Mouse (Mus musculus): ENCODE measurements around the gene Jtb. TPM values are rescaled to one million over a fixed set of nuclear protein-coding genes. Genes with fewer than 3 reads are reported as not detected.

Jtb gene
- 106 and 118 TPM in 2 replicates for polyA plus RNA-seq (2012; rRNA removed)

DNA sequence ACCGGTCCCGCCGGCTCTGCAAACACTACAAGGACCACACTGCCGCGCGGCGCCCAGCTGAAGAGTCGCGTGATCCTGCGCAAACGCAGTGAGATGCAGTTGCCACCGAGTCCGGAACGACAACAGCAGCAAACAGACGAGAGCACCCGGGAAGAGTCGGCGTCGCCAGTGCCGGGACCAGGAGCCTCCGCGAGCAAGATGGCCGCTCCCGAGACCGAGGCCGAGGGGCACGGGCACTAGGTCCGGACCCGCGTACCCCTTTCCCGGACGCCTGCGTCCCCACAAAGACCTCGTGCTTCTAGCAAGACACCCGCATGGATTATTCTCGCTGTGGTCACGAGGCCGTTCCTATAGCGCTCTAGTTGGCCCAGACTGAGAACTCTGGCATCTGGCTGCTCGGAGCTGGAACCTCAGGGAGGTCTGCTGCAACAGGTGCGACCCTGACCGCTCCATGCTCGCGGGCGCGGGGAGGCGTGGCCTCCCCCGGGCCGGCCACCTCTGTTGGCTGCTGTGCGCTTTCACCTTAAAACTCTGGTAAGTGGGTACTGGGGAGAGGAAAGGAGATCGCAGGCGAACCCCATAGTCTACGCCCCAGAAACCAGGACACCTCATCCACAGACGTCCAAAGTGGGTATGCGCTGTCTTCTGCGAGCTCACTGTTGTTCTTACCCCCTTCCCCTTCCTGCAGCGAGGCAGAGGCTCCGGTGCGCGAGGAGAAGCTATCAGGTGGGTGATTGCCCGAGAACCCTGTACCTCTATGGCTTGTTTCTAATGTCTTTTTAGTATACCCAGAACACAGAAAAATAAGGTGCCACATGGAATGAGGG, at the start of gene Jtb:
Gene Jtb, plus strand, starts transcription at position 91 of the 827 bp plus-strand sequence.

DNA sequence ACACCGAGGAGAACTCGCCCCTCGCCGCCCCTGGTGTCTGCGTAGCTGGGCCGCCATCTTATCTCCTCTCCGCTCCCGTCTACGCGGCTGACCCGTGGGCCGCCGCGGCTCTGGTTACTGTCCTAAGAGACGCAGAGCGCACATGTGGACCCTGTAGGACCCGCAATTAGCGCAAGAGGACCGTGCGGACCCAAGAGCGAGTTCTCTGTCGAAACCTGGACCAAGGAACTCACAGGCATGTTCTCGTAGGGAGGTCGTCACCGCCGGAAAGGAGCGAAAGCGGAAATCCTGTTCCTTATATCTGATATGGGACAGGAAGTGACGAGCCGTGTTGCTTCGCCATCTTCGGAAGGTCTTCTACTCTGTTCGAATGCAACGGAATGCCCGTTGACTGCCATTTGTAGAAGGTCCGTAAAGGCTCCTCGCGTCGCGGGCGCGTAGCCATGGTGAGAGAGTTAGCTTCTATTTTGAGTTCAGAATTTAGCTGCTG, 18.0 kb upstream of the Jtb start, which contains the start of the genes Rps27 and Rab13:
Gene Rps27, minus strand, starts transcription at position 275 of the 490 bp plus-strand sequence.
Gene Rab13, plus strand, starts transcription at position 319 of the 490 bp plus-strand sequence.

DNA sequence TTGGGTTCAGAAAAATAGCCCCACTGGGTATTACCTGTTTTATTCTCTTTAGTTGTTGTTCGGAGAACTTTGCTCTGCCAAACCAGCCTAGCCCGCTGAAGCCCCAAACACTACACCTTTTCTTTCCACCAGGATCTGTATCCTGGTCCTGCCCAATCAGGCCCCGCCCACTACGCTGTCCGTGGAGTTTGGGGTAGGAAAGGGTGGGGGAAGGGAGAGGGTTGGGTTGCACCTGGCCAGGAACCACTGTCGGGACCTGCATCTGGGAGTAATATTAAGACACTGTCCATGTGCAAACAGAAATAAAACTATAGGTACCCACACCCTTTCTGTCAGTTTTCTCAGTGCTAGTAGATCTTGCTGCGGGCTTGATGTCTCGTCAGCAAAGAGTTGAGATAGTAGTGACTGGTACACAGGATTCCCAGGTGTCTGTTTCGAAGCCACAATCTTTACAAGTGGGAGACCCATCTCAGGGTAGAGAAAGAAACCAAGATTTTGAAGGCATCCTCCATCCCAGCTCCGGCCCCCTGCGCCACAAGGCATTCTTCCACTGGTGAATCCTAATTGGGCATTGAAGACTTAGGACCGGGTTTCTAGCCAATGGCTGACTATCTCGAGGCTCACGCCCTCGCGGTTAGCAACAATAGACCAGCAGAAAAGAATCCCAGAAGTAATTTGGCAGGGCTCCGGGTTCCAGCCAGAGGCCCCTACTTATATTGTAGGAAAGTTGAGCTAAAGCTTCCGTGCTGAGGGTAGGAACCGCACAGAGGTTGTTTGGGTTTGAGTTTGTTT, 11.8 kb downstream of the Jtb start, which contains the start of gene Creb3l4:
Gene Creb3l4, minus strand, starts transcription at position 529 of the 792 bp plus-strand sequence.

DNA sequence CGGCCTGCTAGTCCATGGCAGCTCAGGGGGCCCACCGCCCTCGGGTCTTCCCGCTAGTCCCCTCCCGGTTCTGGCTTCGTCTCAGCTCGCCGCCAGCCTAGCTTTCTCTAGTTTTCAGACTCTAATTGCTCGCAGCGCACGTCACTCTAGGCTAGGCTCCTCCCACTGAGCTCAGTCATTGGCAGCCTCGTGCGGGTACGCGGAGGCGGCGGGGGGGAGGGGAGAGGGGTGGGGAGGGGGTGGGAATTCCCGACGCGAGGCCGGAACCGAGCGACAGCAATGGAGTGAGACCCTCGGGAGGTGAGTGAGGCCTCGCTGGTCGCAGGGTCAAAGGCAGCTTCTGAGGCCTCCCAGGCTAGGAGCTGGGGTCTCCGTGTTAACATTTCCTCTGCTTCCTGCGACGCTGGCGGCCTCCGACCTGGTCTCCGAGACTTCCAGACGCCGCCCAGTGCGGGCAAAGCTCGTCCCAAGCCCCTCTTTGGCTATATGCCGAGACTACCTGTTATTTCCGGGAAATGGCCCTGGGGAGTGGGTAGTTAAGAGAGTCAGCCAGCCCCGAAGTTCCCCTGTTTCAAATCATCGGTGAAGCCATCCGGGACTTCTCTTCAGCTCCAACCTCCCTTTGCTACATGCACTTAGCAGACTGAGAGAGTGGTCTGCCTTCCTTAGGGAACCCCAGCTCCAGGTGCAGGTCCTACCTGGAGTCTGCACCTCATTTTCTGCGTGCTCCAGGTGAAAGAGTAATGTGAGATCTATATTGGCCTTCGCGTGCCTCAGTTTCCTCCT, 16.8 kb downstream of the Jtb start, which contains the start of gene Slc39a1:
Gene Slc39a1, plus strand, starts transcription at position 213 of the 786 bp plus-strand sequence.

DNA sequence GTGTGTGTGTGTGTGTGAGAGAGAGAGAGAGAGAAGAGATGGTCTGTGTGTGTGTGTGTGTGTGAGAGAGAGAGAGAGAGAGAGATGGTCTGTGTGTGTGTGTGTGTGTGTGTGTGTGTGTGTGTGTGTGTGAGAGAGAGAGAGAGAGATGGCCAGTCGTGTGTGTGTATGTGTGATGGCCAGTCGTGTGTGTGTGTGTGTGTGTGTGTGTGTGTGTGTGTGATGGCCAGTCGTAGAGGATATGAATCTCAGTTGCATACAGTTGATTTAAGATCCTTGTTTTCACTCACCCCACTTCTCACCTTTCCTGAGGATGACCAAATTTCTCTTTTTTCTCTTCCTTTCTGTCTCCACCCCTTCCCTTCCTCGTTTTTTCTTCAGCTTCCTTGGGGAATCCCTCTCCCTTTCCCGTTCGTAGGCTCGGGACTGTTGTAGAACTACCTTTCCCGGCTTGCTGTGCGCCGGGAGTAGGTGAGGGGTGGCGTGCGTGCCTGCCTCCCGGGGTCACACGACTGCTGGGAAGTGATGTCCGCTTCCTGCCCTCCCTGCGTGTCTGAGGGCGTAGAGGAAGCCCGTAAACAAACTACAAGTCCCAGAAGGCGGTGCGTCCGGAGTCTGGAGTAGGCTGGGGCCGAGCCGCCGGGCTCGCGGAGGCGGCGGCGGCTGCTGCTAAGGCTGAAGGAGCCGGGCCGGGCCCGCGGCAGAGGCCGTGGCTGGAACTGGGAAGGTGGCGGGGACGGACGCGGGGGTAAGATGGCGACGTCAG, 22.4 kb downstream of the Jtb start, which contains the start of gene Crtc2:
Gene Crtc2, plus strand, starts transcription at position 511 of the 766 bp plus-strand sequence.

DNA sequence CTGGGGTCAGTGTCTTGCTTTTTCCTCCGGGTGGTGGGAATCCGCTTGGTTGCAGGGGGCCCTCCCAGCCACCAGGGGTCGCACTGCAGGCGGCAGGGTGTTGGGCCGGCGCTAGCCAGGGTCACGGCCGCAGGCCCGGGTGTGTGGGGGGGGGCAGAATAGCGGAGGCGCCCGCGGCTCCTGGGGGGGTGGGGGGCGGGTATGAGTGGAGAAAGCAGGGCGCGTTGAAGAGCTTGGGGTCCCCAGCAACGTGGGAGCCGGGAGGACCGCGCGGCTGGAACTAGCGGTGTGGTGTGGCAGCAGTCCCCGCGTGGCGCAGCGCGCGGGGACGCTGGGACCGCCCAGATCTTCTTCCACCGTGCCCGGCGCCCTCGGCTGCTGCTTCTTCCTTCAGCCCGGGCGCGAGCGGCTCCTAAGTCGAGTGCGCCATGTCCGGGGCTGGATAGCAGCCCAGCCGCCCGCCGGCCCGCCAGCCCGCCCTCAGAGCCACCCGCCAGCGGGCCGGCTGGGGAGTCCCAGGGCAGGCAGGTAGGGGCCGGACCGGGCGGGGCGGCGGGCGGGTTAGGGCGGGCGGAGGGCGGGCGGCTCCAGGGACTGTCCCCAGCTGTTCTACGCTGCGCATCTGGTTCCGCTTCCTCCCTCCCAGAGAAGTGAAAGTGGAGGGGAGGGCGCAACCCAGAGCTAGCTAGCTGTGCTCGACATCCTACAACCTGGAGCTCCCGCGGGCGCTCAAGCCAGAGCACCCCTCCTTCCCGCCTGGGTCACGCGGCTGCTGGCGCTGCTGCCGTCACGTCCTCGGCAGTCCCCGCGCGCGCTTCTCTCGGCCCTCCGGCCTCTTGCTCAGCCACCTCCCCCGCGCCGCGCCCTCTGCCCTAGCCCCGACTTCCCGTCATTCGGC, 33.9 kb downstream of the Jtb start, which contains the start of gene Dennd4b:
Gene Dennd4b, plus strand, starts transcription at position 152 of the 898 bp plus-strand sequence.

Other genes with a start within 250 kb of the Jtb start
- gene Hax1, start 232.8 kb upstream of the Jtb start, polyA plus RNA-seq (2012; rRNA removed), result 18.0 and 23.4 TPM in 2 replicates
- gene 4933434E20Rik, start 180.0 kb upstream of the Jtb start, polyA plus RNA-seq (2012; rRNA removed), result 16.8 and 21.8 TPM in 2 replicates
- 64.1 and 73.2 TPM in 2 replicates for gene Ubap2l, start 179.0 kb upstream of the Jtb start, polyA plus RNA-seq (2012; rRNA removed)
- 88.0 and 102 TPM in 2 replicates for gene Tpm3, start 158.9 kb upstream of the Jtb start, polyA plus RNA-seq (2012; rRNA removed)
- gene Nup210l, start 127.5 kb upstream of the Jtb start, polyA plus RNA-seq (2012; rRNA removed), result 0.16 and 0.33 TPM in 2 replicates
- 535 and 754 TPM in 2 replicates for gene Rps27, start 17.9 kb upstream of the Jtb start, polyA plus RNA-seq (2012; rRNA removed)
- 6.4 and 7.3 TPM in 2 replicates for gene Rab13, start 17.9 kb upstream of the Jtb start, polyA plus RNA-seq (2012; rRNA removed)
- gene Creb3l4, start 11.9 kb downstream of the Jtb start, polyA plus RNA-seq (2012; rRNA removed), result 37.6 and 37.8 TPM in 2 replicates
- 111 and 113 TPM in 2 replicates for gene Slc39a1, start 16.6 kb downstream of the Jtb start, polyA plus RNA-seq (2012; rRNA removed)
- 39.7 and 47.5 TPM in 2 replicates for gene Crtc2, start 22.6 kb downstream of the Jtb start, polyA plus RNA-seq (2012; rRNA removed)
- 11.9 and 15.7 TPM in 2 replicates for gene Dennd4b, start 33.6 kb downstream of the Jtb start, polyA plus RNA-seq (2012; rRNA removed)
- gene Gatad2b, start 61.6 kb downstream of the Jtb start, polyA plus RNA-seq (2012; rRNA removed), result 12.9 and 16.4 TPM in 2 replicates
- 11.7 and 12.2 TPM in 2 replicates for gene Slc27a3, start 158.3 kb downstream of the Jtb start, polyA plus RNA-seq (2012; rRNA removed)
- 24.1 and 28.2 TPM in 2 replicates for gene Ints3, start 202.0 kb downstream of the Jtb start, polyA plus RNA-seq (2012; rRNA removed)
- 7.2 and 7.4 TPM in 2 replicates for gene Npr1, start 234.3 kb downstream of the Jtb start, polyA plus RNA-seq (2012; rRNA removed)
- 10.1 and 10.5 TPM in 2 replicates for gene Ilf2, start 244.5 kb downstream of the Jtb start, polyA plus RNA-seq (2012; rRNA removed)